Mouse (Mus musculus) heart, adult 2 months (tissue): ENCODE measurements around the gene BC067074.

Experiments used
- CTCF ChIP-seq: fragments of 200-600 bp; IDR thresholded peaks from 2 replicates; pipeline ENCODE4 v1.8.1; 2022; ENCODE audit warnings: antibody characterized with exemption, mild to moderate bottlenecking, moderate library complexity
- EP300 ChIP-seq: fragments of 200-500 bp; IDR thresholded peaks from 2 replicates; pipeline ENCODE4 v1.6.1; 2011; ENCODE audit warnings: low read depth, low read length, control low read depth; ENCODE audit not compliant: insufficient read depth
- POLR2A ChIP-seq: fragments of 200-500 bp; IDR thresholded peaks from 2 replicates; pipeline ENCODE4 v1.6.1; 2011; ENCODE audit warnings: mild to moderate bottlenecking, low read depth, low read length, control low read depth; ENCODE audit not compliant: insufficient read depth

- TF ChIP-seq POLR2A (no peak), CTCF (no peak), EP300 (no peak)
These were observed 3.2 kb upstream of the BC067074 start for GRCm38 (mm10) chr13:113289760-113290159.
